ENCODE assay signal across 8 mouse cellular contexts in the genomic region with DNA sequence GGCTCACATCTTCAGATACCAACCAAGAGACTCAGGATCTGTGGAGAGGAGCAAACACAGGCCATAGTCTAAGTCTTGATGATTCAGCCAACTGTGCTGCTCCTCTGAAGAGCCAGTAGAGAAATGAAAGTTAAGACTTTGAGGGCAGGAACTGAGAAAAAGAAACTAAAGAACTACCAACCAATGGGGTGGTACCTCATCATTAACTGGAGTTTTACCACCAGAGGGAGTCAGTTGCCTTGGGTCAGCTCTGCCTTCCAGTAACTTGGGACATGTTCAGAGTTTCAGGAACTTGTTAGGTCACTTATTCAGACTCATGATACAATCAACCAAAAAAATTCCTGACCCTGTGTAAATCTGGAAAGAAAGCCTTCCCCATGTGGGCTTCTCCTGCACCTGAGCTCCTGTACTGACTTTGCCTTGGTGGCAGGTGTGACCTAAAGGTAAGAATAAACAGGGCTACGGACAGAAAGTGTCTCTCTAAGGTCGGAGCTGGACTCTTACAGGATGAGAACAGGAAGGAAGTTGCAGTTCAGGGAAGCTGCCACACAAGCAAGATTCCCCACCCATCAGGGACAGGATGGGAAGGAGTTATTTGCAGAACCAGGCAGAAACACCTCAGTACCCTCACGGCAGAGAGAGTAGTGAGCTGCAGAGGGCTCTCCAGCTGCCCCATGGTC. TPM values are rescaled to one million over a fixed set of nuclear protein-coding genes. Genes with fewer than 3 reads are reported as not detected.
DNase-seq lines count a peak whose midpoint lies in the region; ATAC-seq and TF ChIP-seq lines count a peak whose summit lies in the region.

A gene (minus strand): TSS at position 129 of the 680 bp plus-strand sequence.

- H3K79me2 ChIP-seq in CH12.LX (replicated peaks; ENCODE audit: control insufficient read depth, extremely low read depth, insufficient read depth, poor library complexity, severe bottlenecking) = peaks cover 6% of the 10 kb centered on the region

- TF ChIP-seq CTCF in CH12.LX (conservative IDR thresholded peaks at IDR 0.05 in 1 of 2, IDR thresholded peaks at IDR 0.05 in 1 of 2; ENCODE audit: low read depth in 2 of 2, low read length in 2 of 2) = peak; percentile 9 to 68; a peak in 2 of 4 replicates

- no peaks in the 10 kb centered on the region for H3K36me3 ChIP-seq in hindbrain, embryonic 14.5 days (replicated peaks; ENCODE audit: control insufficient read depth, insufficient read depth)
- H3K36me3 ChIP-seq in hindbrain, embryonic 10.5 days = no peaks in the 10 kb centered on the region
- H3K36me3 ChIP-seq in CH12.LX (replicated peaks in 1 of 2; ENCODE audit: control insufficient read depth in 1 of 2, insufficient read depth in 1 of 2, low read length in 1 of 2) = peaks cover 0 to 6% of the 10 kb centered on the region in 2 experiments
- no peaks in the 10 kb centered on the region for H3K36me3 ChIP-seq in lung, embryonic 15.5 days

- TF ChIP-seq EP300 in CH12.LX (IDR thresholded peaks at IDR 0.05; ENCODE audit: low read length) = no peak; the same call in 1 of the 2 replicates

- H3K27ac ChIP-seq in hindbrain, embryonic 14.5 days = no peak within 1 kb of the TSS
- no peak within 1 kb of the TSS for H3K27ac ChIP-seq in hindbrain, embryonic 10.5 days
- H3K27ac ChIP-seq in CH12.LX (ENCODE audit: insufficient read depth, low read depth) = peak within 1 kb of the TSS; percentile 61
- H3K27ac ChIP-seq in lung, embryonic 15.5 days = no peak within 1 kb of the TSS

- in situ Hi-C loops in CH12.LX (cut with MboI; ENCODE audit: low pct_ligation_motif_present, low pct_unique_long_range_greater_than_20kb, low sequenced_read_pairs) = no loop called here

- peak; percentile 11 for DNase-seq in hindbrain, embryonic 14.5 days (ENCODE audit: low spot score)
- no peak for DNase-seq in hindbrain, embryonic 10.5 days (ENCODE audit: low spot score)
- DNase-seq in CH12.LX (ENCODE audit: extremely low read depth) = peak; percentile 74
- DNase-seq in heart, postnatal 10 days = peak; percentile 19 to 23
- DNase-seq in right cerebral cortex, postnatal 4 days = no peak
- no peak for DNase-seq in thymus, postnatal 25 days
- DNase-seq in thymus, postnatal 4 days = no peak

- ATAC-seq in hindbrain, embryonic 14.5 days (ENCODE audit: low FRiP score) = no peak
- peak; percentile 57; the same call in 1 of the 2 replicates for ATAC-seq in lung, embryonic 15.5 days (ENCODE audit: borderline replicate concordance, extremely low read depth, low FRiP score, low TSS enrichment)

- no peak within 1 kb of the TSS for H3K9ac ChIP-seq in hindbrain, embryonic 14.5 days
- H3K9ac ChIP-seq in CH12.LX (ENCODE audit: insufficient read depth, low read depth) = peak within 1 kb of the TSS; percentile 84
- H3K9ac ChIP-seq in lung, embryonic 15.5 days = no peak within 1 kb of the TSS

- WGBS in hindbrain, embryonic 14.5 days = 75% methylated on average over 3 of the region's 3 CpGs
- 79% methylated on average over 3 of the region's 3 CpGs for WGBS in hindbrain, embryonic 10.5 days
- WGBS in lung, embryonic 15.5 days = 38% methylated on average over 3 of the region's 3 CpGs

- H3K27me3 ChIP-seq in hindbrain, embryonic 14.5 days (ENCODE audit: control insufficient read depth, insufficient read depth, low read length) = no peaks in the 10 kb centered on the region
- H3K27me3 ChIP-seq in hindbrain, embryonic 10.5 days (ENCODE audit: insufficient read depth, poor library complexity, severe bottlenecking) = no peaks in the 10 kb centered on the region
- H3K27me3 ChIP-seq in CH12.LX (replicated peaks) = no peaks in the 10 kb centered on the region
- H3K27me3 ChIP-seq in lung, embryonic 15.5 days = no peaks in the 10 kb centered on the region

- TF ChIP-seq POLR2A in CH12.LX (IDR thresholded peaks at IDR 0.05; ENCODE audit: low read depth, low read length) = peak; percentile 74

- H3K9me3 ChIP-seq in hindbrain, embryonic 14.5 days (ENCODE audit: control insufficient read depth, low read length) = no peaks in the 10 kb centered on the region
- H3K9me3 ChIP-seq in hindbrain, embryonic 10.5 days = no peaks in the 10 kb centered on the region
- H3K9me3 ChIP-seq in CH12.LX (replicated peaks; ENCODE audit: low read length) = no peaks in the 10 kb centered on the region
- no peaks in the 10 kb centered on the region for H3K9me3 ChIP-seq in lung, embryonic 15.5 days

- intact Hi-C loops in heart, postnatal 10 days (cut with DNase I) = no loop called here

- no peaks in the 10 kb centered on the region for H3K4me1 ChIP-seq in hindbrain, embryonic 14.5 days (replicated peaks; ENCODE audit: control insufficient read depth, insufficient read depth, low read length)
- H3K4me1 ChIP-seq in hindbrain, embryonic 10.5 days (replicated peaks) = no peaks in the 10 kb centered on the region
- peaks cover 4 to 25% of the 10 kb centered on the region in 2 experiments for H3K4me1 ChIP-seq in CH12.LX (ENCODE audit: control insufficient read depth in 1 of 2, insufficient read depth in 2 of 2)
- no peaks in the 10 kb centered on the region for H3K4me1 ChIP-seq in lung, embryonic 15.5 days

- peak; percentile 48 for TF ChIP-seq RAD21 in CH12.LX (IDR thresholded peaks at IDR 0.05; ENCODE audit: low read depth, low read length)

- dilution Hi-C loops in CH12.LX (cut with MboI; ENCODE audit: extremely low pct_ligation_motif_present, extremely low pct_unique_long_range_greater_than_20kb, low sequenced_read_pairs) = no loop called here

- no peak within 1 kb of the TSS for H3K4me3 ChIP-seq in hindbrain, embryonic 14.5 days (replicated peaks; ENCODE audit: low read length)
- H3K4me3 ChIP-seq in hindbrain, embryonic 10.5 days = no peak within 1 kb of the TSS
- H3K4me3 ChIP-seq in CH12.LX (replicated peaks in 1 of 3; ENCODE audit: low read depth in 2 of 3, low read length in 2 of 3, poor library complexity in 1 of 3) = peak within 1 kb of the TSS; percentile 56 to 84 (median 60)
- H3K4me3 ChIP-seq in lung, embryonic 15.5 days = no peak within 1 kb of the TSS

- H3K4me2 ChIP-seq in hindbrain, embryonic 14.5 days (replicated peaks) = no peak within 1 kb of the TSS
- peak within 1 kb of the TSS; percentile 92 for H3K4me2 ChIP-seq in CH12.LX (ENCODE audit: insufficient read depth, low read depth, poor library complexity, severe bottlenecking)
- H3K4me2 ChIP-seq in lung, embryonic 15.5 days = peak within 1 kb of the TSS; percentile 25; the same call in 1 of the 2 replicates

TF ChIP-seq in CH12.LX, 34 proteins besides CTCF, POLR2A, EP300 and RAD21:
- TF ChIP-seq MEF2A (IDR thresholded peaks at IDR 0.05; ENCODE audit: borderline replicate concordance, low read depth, low read length) (no peak), TBP (conservative IDR thresholded peaks at IDR 0.05; ENCODE audit: low read depth, low read length) (peak; percentile 95), HCFC1 (IDR thresholded peaks at IDR 0.05; ENCODE audit: low read depth, low read length) (peak; percentile 79), IRF4 (IDR thresholded peaks at IDR 0.05; ENCODE audit: low read depth, low read length) (peak; percentile 79), NELFE (IDR thresholded peaks at IDR 0.05; ENCODE audit: low read depth, low read length) (peak; percentile 82), CHD2 (IDR thresholded peaks at IDR 0.05; ENCODE audit: low read length) (peak; percentile 51; the same call in 1 of the 2 replicates), USF1 (IDR thresholded peaks at IDR 0.05; ENCODE audit: low read depth, low read length) (no peak), RCOR1 (conservative IDR thresholded peaks at IDR 0.05; ENCODE audit: low read depth, low read length) (0 out of 2 replicates have a peak, but pooled peaks have one; percentile 59), MAZ (IDR thresholded peaks at IDR 0.05; ENCODE audit: low read depth, low read length) (no peak; the same call in 1 of the 2 replicates), POLR2AphosphoS2 (IDR thresholded peaks at IDR 0.05; ENCODE audit: low read depth, low read length) (peak; percentile 70; the same call in 1 of the 2 replicates), MAX (IDR thresholded peaks at IDR 0.05; ENCODE audit: low read length) (peak; percentile 43; the same call in 1 of the 2 replicates), NRF1 (IDR thresholded peaks at IDR 0.05; ENCODE audit: low read depth, low read length) (no peak), MXI1 (IDR thresholded peaks at IDR 0.05; ENCODE audit: low read depth, low read length) (0 out of 2 replicates have a peak, but pooled peaks have one; percentile 37), BHLHE40 (IDR thresholded peaks at IDR 0.05; ENCODE audit: low read depth, low read length) (peak; percentile 15; the same call in 1 of the 2 replicates), CHD1 (IDR thresholded peaks at IDR 0.05; ENCODE audit: low read depth, low read length) (peak; percentile 79; the same call in 1 of the 2 replicates), ZMIZ1 (IDR thresholded peaks at IDR 0.05; ENCODE audit: low read depth, low read length) (peak; percentile 71), TCF12 (IDR thresholded peaks at IDR 0.05; ENCODE audit: low read depth, low read length) (peak; percentile 75), SIN3A (IDR thresholded peaks at IDR 0.05; ENCODE audit: low read length) (peak; percentile 79), SMC3 (IDR thresholded peaks at IDR 0.05; ENCODE audit: low read depth, low read length) (peak; percentile 38), KAT2A (IDR thresholded peaks at IDR 0.05; ENCODE audit: insufficient replicate concordance, low read length) (peak; percentile 65; the same call in 1 of the 2 replicates), ETS1 (conservative IDR thresholded peaks at IDR 0.05; ENCODE audit: low read depth, low read length) (no peak; the same call in 1 of the 2 replicates), MAFK (IDR thresholded peaks at IDR 0.05; ENCODE audit: insufficient replicate concordance, low read length) (peak; percentile 43; the same call in 1 of the 2 replicates), UBTF (IDR thresholded peaks at IDR 0.05; ENCODE audit: low read depth, low read length) (0 out of 2 replicates have a peak, but pooled peaks have one; percentile 55), ELF1 (IDR thresholded peaks at IDR 0.05; ENCODE audit: low read depth, low read length) (peak; percentile 73)

RNA-seq across cellular contexts. Expression of the gene that starts here (rescaled TPM):
- polyA plus RNA-seq in hindbrain, embryonic 14.5 days (2014; fragmentation: Nextera tagmentation; extraction: Ambion mirVana) = 0.43 and 0.83 TPM in 2 replicates
- 0.26 and 0.56 TPM in 2 replicates for polyA plus RNA-seq in hindbrain, embryonic 10.5 days (2016; fragmentation: Nextera tagmentation; extraction: Ambion mirVana)
- 14.1 and 17.1 TPM in 2 replicates for total RNA-seq in CH12.LX (2012; rRNA removed)
- 41.6 and 48.3 TPM in 2 replicates for total RNA-seq in CH12.LX (2014; rRNA removed)
- polyA plus RNA-seq in CH12.LX (2012; ENCODE audit: insufficient read length, low read depth) = 35.2 and 36.7 TPM in 2 replicates
- total RNA-seq in heart, postnatal 10 days (2021) = 1 to 10 TPM; 1.6 to 2.5 TPM
- 1.0 and 1.9 TPM in 2 replicates for polyA plus RNA-seq in lung, embryonic 15.5 days (2015; fragmentation: Nextera tagmentation; extraction: Ambion mirVana)

Comparison
In these comparisons a context has a peak if more than half of its experiments do, and no peak if none do; other contexts are left out.
1. RNA of the gene that starts here (total RNA-seq): 14.1 to 48.3 TPM in CH12.LX; 1.6 to 2.5 TPM in heart, postnatal 10 days; every median in the first group is over 4 times any median in the second.
2. RNA of the gene that starts here (polyA plus RNA-seq): 35.2 to 36.7 TPM in CH12.LX; 1.0 to 1.9 TPM in lung, embryonic 15.5 days, 0.43 to 0.83 TPM in hindbrain, embryonic 14.5 days and 0.26 to 0.56 TPM in hindbrain, embryonic 10.5 days; every median in the first group is over 10 times any median in the second.
3. Peak in DNase-seq in hindbrain, embryonic 14.5 days; RNA of the gene not detected or under 1 TPM.
4. DNase-seq: peak in CH12.LX (single experiment) and heart, postnatal 10 days (2 of 2); none in hindbrain, embryonic 10.5 days (single experiment), right cerebral cortex, postnatal 4 days (single experiment), thymus, postnatal 25 days (single experiment) and thymus, postnatal 4 days (single experiment).
5. H3K4me3 ChIP-seq: peak in CH12.LX (3 of 3); none in hindbrain, embryonic 14.5 days (single experiment), hindbrain, embryonic 10.5 days (single experiment) and lung, embryonic 15.5 days (single experiment).